Mouse (Mus musculus) lung, embryonic 14.5 days (tissue): ENCODE measurements around the gene Wasl. TPM values are rescaled to one million over a fixed set of nuclear protein-coding genes. Genes with fewer than 3 reads are reported as not detected.

Source experiments
- ATAC-seq: fragments of 200-750 bp; cut with Nextera tagmentation; 2 replicates; pipeline ENCODE4 v1.8.0; 2017; ENCODE audit warnings: mild to moderate bottlenecking, moderate TSS enrichment, moderate library complexity; ENCODE audit not compliant: insufficient read depth
- DNase-seq: peaks from one replicate; pipeline ENCODE4 v3.0.0-alpha.2; 2015
- H3K27ac ChIP-seq: fragments of 300-500 bp; sonication (generic); 2 replicates; pipeline ENCODE4 v1.5.1; 2014; ENCODE audit warnings: low read depth, mild to moderate bottlenecking, moderate library complexity
- H3K27me3 ChIP-seq: fragments of 300-500 bp; sonication (generic); 2 replicates; pipeline ENCODE4 v1.6.1; 2014; ENCODE audit warnings: low read length, control low read depth; ENCODE audit not compliant: insufficient read depth
- H3K36me3 ChIP-seq: fragments of 300-500 bp; sonication (generic); 2 replicates; pipeline ENCODE4 v1.6.1; 2014; ENCODE audit warnings: control low read depth; ENCODE audit not compliant: insufficient read depth
- H3K4me1 ChIP-seq: fragments of 300-500 bp; sonication (generic); 2 replicates; pipeline ENCODE4 v1.6.1; 2014; ENCODE audit warnings: antibody characterized with exemption, control low read depth; ENCODE audit not compliant: insufficient read depth
- H3K4me2 ChIP-seq: fragments of 300-500 bp; sonication (generic); 2 replicates; pipeline ENCODE4 v1.6.1; 2014; ENCODE audit warnings: mild to moderate bottlenecking
- H3K4me3 ChIP-seq: fragments of 300-500 bp; sonication (generic); 2 replicates; pipeline ENCODE4 v1.5.1; 2014; ENCODE audit warnings: low read depth, low read length
- H3K9ac ChIP-seq: fragments of 300-500 bp; sonication (generic); 2 replicates; pipeline ENCODE4 v1.6.1; 2014
- H3K9me3 ChIP-seq: fragments of 300-500 bp; sonication (generic); 2 replicates; pipeline ENCODE4 v1.6.1; 2016; ENCODE audit warnings: low read depth, low read length, control low read depth
- CTCF ChIP-seq: IDR thresholded peaks from 2 replicates; pipeline ENCODE4 v1.5.1; 2016; ENCODE audit warnings: antibody characterized with exemption, low read depth
- WGBS: fragments of 180-500 bp; shearing (Covaris S2); extraction: QIAGEN DNeasy Blood & Tissue Kit; methylation state at CpG from one replicate; pipeline ENCODE4 v1.1.7; 2014; 5-methylcytosine and 5-hydroxymethylcytosine counted together
- polyA plus RNA-seq: library from polyadenylated mRNA; unstranded; fragments of >200 nt; fragmentation: Nextera tagmentation; extraction: Ambion mirVana; gene quantifications from 2 replicates; pipeline ENCODE4 v1.2.1, GENCODE M21; 2014

Wasl gene
- polyA plus RNA-seq, 1 experiment from 2014 or later: 65.2 TPM

DNA sequence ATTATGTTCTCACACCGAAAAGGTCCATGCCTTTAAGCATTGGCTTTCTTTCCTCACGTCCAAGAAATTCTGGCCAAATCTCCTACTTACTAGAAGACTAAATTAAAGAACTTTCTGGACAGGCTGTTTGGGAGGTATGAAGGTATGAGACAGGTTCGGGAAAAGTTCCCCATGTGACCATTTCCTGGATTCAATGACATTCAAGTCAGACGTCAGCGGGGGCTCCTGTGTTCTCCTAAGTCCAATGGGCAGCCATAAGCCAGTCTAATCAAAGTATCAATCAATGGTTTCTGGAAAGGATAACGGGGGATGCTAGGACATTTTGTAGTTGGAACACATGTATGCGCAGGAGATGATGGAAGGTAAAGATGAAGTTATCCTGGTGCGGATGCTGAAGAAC, 59.2 kb downstream of the Wasl start:
- DNase-seq: no peak
- no peaks in the 10 kb centered on the region for H3K4me1 ChIP-seq
- WGBS: 92% methylated on average over 8 of the region's 8 CpGs
- no peak overlapping the region for H3K4me3 ChIP-seq
- H3K36me3 ChIP-seq: no peaks in the 10 kb centered on the region
- ATAC-seq: no peak
- H3K9me3 ChIP-seq: no peaks in the 10 kb centered on the region
- TF ChIP-seq CTCF: no peak
- no peak overlapping the region for H3K27ac ChIP-seq
- H3K4me2 ChIP-seq: no peak overlapping the region
- no peaks in the 10 kb centered on the region for H3K27me3 ChIP-seq
- H3K9ac ChIP-seq: no peak overlapping the region

DNA sequence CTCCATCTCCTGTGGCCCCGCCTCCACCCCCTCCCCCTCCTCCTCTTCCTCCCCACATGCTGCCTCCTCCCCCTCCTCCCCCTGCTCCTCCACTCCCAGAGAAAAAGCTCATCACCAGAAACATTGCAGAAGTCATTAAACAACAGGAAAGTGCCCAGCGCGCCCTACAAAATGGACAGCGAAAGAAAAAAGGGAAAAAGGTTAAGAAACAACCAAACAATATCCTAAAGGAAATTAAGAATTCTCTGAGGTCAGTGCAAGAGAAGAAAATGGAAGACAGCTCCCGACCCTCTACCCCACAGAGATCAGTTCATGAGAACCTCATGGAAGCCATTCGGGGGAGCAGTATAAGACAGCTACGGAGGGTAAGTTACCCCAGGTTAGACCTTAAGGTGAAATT, 60.5 kb downstream of the Wasl start:
- ATAC-seq (no peak), DNase-seq (no peak)
- TF ChIP-seq CTCF: no peak
- H3K4me1 ChIP-seq: no peaks in the 10 kb centered on the region
- no peak overlapping the region for H3K4me2 ChIP-seq
- no peak overlapping the region for H3K4me3 ChIP-seq
- H3K9ac ChIP-seq: no peak overlapping the region
- no peaks in the 10 kb centered on the region for H3K27me3 ChIP-seq
- H3K36me3 ChIP-seq: no peaks in the 10 kb centered on the region
- 94% methylated on average over 7 of the region's 7 CpGs for WGBS
- H3K9me3 ChIP-seq: no peaks in the 10 kb centered on the region
- H3K27ac ChIP-seq: no peak overlapping the region

DNA sequence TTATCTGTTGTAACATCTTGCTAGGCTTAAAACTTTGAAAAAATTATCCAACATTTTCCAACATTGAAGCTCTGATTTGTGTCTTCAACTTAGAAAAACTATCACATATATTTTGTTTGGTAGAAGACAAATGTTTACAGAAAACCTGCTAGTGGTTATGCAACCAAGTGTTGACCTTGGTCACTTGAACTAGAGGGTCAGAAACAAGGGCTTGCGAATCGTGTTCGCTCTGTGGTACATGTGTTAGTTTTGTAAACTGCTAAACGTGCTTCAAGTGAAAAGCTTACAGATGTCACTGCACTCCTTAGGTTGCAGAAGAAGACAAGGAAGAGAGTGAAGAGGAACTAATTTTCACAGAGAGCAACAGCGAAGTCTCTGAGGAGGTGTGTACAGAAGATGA, 61.8 kb downstream of the Wasl start:
- Histone ChIP-seq H3K4me2 (no peak overlapping the region), H3K4me1 (no peaks in the 10 kb centered on the region), H3K4me3 (no peak overlapping the region), H3K9ac (no peak overlapping the region), H3K27me3 (no peaks in the 10 kb centered on the region), H3K9me3 (no peaks in the 10 kb centered on the region), H3K36me3 (no peaks in the 10 kb centered on the region), H3K27ac (no peak overlapping the region)
- TF ChIP-seq CTCF: no peak
- 57% methylated on average over 5 of the region's 5 CpGs for WGBS
- DNase-seq (no peak), ATAC-seq (no peak)

DNA sequence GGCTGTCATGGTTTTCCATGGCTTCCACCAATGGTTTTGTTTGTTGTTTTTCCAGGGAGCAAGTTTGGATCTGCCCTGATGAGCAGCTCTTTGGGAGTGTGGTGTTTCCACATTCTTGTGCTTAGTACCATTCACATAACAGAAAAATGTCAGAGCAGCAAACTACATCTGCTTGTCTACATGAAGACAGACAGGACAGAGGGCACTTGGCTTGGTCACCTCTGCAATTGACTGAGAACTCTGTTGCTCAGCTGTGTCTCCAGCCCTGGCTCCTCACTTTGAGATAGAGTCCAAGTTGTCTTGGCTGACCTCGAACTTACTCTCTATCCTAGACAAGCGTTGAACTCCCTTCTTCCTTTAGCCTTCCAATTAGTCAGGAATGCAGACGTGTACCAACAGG, 62.5 kb downstream of the Wasl start:
- H3K27me3 ChIP-seq: no peaks in the 10 kb centered on the region
- no peak overlapping the region for H3K9ac ChIP-seq
- no peak for TF ChIP-seq CTCF
- 75% methylated on average over 3 of the region's 3 CpGs for WGBS
- no peak for DNase-seq
- no peak for ATAC-seq
- no peak overlapping the region for H3K4me3 ChIP-seq
- H3K4me2 ChIP-seq: no peak overlapping the region
- H3K4me1 ChIP-seq: no peaks in the 10 kb centered on the region
- no peaks in the 10 kb centered on the region for H3K36me3 ChIP-seq
- H3K9me3 ChIP-seq: no peaks in the 10 kb centered on the region
- H3K27ac ChIP-seq: no peak overlapping the region

DNA sequence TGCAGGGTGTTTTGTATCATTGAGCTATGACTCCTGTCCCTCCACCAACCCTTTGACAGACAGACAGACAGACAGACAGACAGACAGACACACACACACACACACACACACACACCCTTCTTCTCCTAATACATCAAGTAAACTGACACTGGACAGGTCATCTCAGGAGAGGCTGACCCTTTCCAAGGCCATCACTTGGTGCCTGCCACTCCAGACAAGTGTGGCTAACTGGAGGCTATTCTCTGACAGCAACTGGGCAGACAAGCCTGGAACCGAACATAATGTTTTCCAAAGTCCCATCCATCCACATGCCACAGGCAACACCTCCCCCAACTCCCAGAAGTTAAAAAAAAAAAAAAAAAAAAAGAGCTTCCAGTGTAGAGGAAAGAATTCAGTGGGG, 63.1 kb downstream of the Wasl start:
- WGBS: 8% methylated on average over 1 of the region's 1 CpGs
- DNase-seq (peak; percentile 11), ATAC-seq (peak; percentile 39; the same call in 1 of the 2 replicates)
- Histone ChIP-seq H3K9ac (no peak overlapping the region), H3K4me2 (no peak overlapping the region), H3K9me3 (no peaks in the 10 kb centered on the region), H3K27ac (no peak overlapping the region), H3K27me3 (no peaks in the 10 kb centered on the region), H3K36me3 (no peaks in the 10 kb centered on the region), H3K4me1 (no peaks in the 10 kb centered on the region), H3K4me3 (no peak overlapping the region)
- no peak for TF ChIP-seq CTCF

DNA sequence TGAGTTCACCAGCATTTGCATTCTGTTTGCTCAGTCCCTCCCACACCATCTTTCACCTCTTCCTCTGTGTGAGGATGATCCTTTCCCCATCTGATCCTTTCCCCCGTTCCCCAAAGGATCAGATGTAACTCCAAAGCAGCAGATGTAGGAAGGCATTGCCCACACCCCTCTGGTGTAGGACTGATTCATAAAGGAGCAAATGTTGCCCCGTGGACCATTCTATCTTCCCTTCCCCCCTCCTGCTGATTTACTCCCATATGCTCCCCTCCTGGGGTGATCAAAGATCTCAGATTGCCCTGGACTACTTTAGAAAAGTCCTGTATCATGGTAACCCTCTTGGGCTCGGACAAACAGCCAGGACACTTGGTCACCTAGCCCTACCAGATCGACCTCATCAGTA, 64.1 kb downstream of the Wasl start:
- H3K36me3 ChIP-seq: no peaks in the 10 kb centered on the region
- H3K9me3 ChIP-seq: no peaks in the 10 kb centered on the region
- H3K9ac ChIP-seq: no peak overlapping the region
- no peaks in the 10 kb centered on the region for H3K27me3 ChIP-seq
- WGBS: 72% methylated on average over 4 of the region's 4 CpGs
- no peak overlapping the region for H3K4me2 ChIP-seq
- no peak overlapping the region for H3K4me3 ChIP-seq
- TF ChIP-seq CTCF: no peak
- DNase-seq (no peak), ATAC-seq (no peak)
- H3K27ac ChIP-seq: no peak overlapping the region
- no peaks in the 10 kb centered on the region for H3K4me1 ChIP-seq

DNA sequence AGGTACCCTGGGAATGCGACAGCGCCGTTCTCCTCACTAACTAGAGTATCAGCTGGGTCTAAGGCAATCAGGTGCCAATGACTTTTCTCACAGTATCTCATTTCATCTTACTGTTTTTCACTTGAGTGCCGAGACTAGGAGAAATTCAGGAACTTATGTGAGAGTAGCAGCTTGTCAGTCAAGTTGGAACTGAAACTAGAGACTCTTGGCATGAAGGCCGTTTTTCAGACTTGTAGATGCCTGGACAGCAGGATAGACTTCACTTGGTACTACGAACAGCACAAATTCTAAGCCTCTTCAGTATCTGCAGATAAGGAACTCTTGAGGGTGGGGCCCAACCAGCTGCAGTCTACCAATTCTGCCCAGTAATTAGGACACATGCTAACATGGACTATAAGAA, 64.7 kb downstream of the Wasl start:
- H3K4me3 ChIP-seq: no peak overlapping the region
- TF ChIP-seq CTCF: no peak
- no peaks in the 10 kb centered on the region for H3K36me3 ChIP-seq
- no peak overlapping the region for H3K4me2 ChIP-seq
- DNase-seq (no peak), ATAC-seq (no peak)
- no peaks in the 10 kb centered on the region for H3K4me1 ChIP-seq
- no peak overlapping the region for H3K9ac ChIP-seq
- no peak overlapping the region for H3K27ac ChIP-seq
- WGBS: 73% methylated on average over 6 of the region's 6 CpGs
- no peaks in the 10 kb centered on the region for H3K27me3 ChIP-seq
- H3K9me3 ChIP-seq: no peaks in the 10 kb centered on the region

DNA sequence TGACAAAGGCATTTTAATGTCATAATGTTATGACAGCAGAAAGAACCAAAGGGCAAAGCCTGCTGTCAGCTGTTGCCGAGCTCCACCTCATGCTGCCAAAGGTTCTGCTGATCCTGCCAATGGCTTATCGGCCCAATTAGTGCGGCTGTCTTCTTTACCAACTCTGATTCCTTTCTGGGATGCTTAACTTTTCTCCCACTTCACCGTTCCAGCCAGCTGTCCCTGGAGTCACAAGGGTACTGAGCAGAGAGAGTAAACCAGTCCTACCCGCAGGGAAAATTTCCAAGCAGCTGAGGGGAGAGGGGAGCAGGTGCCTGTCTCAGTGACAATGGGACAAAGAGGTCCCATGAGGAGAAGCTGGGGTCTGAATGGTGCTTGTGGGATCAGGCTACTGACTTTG, 65.2 kb downstream of the Wasl start:
- Histone ChIP-seq H3K4me1 (no peaks in the 10 kb centered on the region), H3K27me3 (no peaks in the 10 kb centered on the region), H3K27ac (no peak overlapping the region), H3K9ac (no peak overlapping the region; the same call in 1 of the 2 replicates), H3K4me3 (no peak overlapping the region), H3K36me3 (no peaks in the 10 kb centered on the region), H3K9me3 (no peaks in the 10 kb centered on the region), H3K4me2 (no peak overlapping the region)
- ATAC-seq: no peak
- no peak for TF ChIP-seq CTCF
- WGBS: 71% methylated on average over 5 of the region's 5 CpGs
- DNase-seq: no peak
